ENCODE assay signal across 8 mouse cellular contexts in the genomic region with DNA sequence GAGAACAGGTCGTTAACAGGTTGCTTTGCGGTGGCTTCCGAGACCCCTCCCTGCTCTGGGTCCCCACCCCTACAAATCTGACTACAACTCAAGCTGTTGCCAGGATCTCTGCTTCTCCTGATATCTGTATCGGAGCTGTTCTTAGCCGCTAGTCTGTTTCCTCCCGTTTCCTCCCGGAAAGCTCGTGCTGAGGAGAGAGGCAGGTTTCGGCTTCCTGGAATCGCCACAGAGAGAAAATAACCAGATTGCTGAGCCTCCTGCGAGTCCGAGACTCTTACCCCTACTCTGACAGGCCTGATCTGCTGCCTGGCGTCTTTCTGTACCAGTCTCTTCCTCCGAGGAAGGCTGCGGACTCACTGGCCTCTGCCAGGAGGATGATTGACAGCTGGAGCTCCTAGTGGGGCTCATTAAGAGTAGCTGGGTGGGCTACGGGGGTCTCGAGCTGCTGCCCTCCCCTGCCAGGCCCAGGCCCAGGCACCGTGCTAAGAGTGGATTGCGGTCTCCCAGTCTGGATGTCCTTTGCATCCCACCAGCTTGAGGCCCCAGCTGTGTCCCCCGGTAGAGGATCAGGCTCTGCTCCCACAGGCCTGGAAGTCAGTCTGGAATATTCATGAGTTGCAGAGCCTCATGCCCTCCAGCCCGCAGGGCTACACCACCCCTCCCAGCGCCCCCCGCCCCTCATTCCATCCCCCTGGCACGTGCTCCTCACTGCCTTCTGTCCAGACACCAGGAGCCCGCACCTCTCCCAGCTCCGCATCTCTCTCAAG. TPM values are rescaled to one million over a fixed set of nuclear protein-coding genes. Genes with fewer than 3 reads are reported as not detected.
A peak's percentile ranks its signal among the peaks of the same experiment; 100 is the strongest.
DNase-seq lines count a peak whose midpoint lies in the region; ATAC-seq and TF ChIP-seq lines count a peak whose summit lies in the region.

No protein-coding gene starts in this region.

- H3K9me3 ChIP-seq in forebrain, embryonic 16.5 days (ENCODE audit: control insufficient read depth, low read length), result no peaks in the 10 kb centered on the region
- H3K9me3 ChIP-seq in intestine, embryonic 15.5 days, result no peaks in the 10 kb centered on the region

- H3K4me1 ChIP-seq in forebrain, embryonic 16.5 days (replicated peaks; ENCODE audit: control insufficient read depth, insufficient read depth, low read length), result peaks cover 11% of the 10 kb centered on the region
- H3K4me1 ChIP-seq in intestine, embryonic 15.5 days (replicated peaks), result peaks cover 8% of the 10 kb centered on the region
- no peaks in the 10 kb centered on the region; the same call in 1 of the 2 replicates for H3K4me1 ChIP-seq in thymus, adult 2 months (replicated peaks; ENCODE audit: control insufficient read depth, insufficient read depth, low read length)

- peak overlapping the region; percentile 54 for H3K4me2 ChIP-seq in forebrain, embryonic 16.5 days (ENCODE audit: low read length)
- H3K4me2 ChIP-seq in intestine, embryonic 15.5 days (replicated peaks), result peak overlapping the region; percentile 53

- no peak overlapping the region for H3K27ac ChIP-seq in gastrocnemius, adult 2 months
- H3K27ac ChIP-seq in forebrain, embryonic 16.5 days (ENCODE audit: low read length), result no peak overlapping the region
- no peak overlapping the region for H3K27ac ChIP-seq in intestine, embryonic 15.5 days
- H3K27ac ChIP-seq in thymus, adult 2 months (ENCODE audit: control insufficient read depth, insufficient read depth, low read length), result no peak overlapping the region

- peak overlapping the region; percentile 50 for H3K9ac ChIP-seq in forebrain, embryonic 16.5 days (replicated peaks; ENCODE audit: low read depth, low read length)
- peak overlapping the region; percentile 37 for H3K9ac ChIP-seq in intestine, embryonic 15.5 days

- ATAC-seq in forebrain, embryonic 16.5 days, result peak; percentile 70
- no peak for ATAC-seq in intestine, embryonic 15.5 days

- H3K27me3 ChIP-seq in forebrain, embryonic 16.5 days (replicated peaks; ENCODE audit: control insufficient read depth, insufficient read depth, low read length), result 0 out of 2 replicates have a peak, but pooled peaks cover 3% of the 10 kb centered on the region
- H3K27me3 ChIP-seq in intestine, embryonic 15.5 days (replicated peaks), result 0 out of 2 replicates have a peak, but pooled peaks cover 2% of the 10 kb centered on the region
- H3K27me3 ChIP-seq in thymus, adult 2 months (ENCODE audit: control insufficient read depth, insufficient read depth, low read length), result no peaks in the 10 kb centered on the region; the same call in 1 of the 2 replicates

- peak overlapping the region; percentile 51 for H3K4me3 ChIP-seq in gastrocnemius, adult 2 months
- H3K4me3 ChIP-seq in forebrain, embryonic 16.5 days (replicated peaks; ENCODE audit: low read length), result peak overlapping the region; percentile 33
- H3K4me3 ChIP-seq in intestine, embryonic 15.5 days (replicated peaks), result peak overlapping the region; percentile 15
- H3K4me3 ChIP-seq in thymus, adult 2 months (ENCODE audit: control insufficient read depth, insufficient read depth, low read length), result no peak overlapping the region

- no peak for TF ChIP-seq CTCF in gastrocnemius, adult 2 months (IDR thresholded peaks at IDR 0.05)
- TF ChIP-seq CTCF in thymus, adult 2 months (IDR thresholded peaks at IDR 0.05; ENCODE audit: borderline replicate concordance, control insufficient read depth, extremely low read depth, insufficient read depth, low read length, poor library complexity), result no peak

- WGBS in forebrain, embryonic 16.5 days, result 3% methylated on average over 26 of the region's 26 CpGs
- WGBS in intestine, embryonic 15.5 days, result 14% methylated on average over 26 of the region's 26 CpGs
- 28% methylated on average over 26 of the region's 26 CpGs for WGBS in thymus, adult 2 months

- no peaks in the 10 kb centered on the region for H3K36me3 ChIP-seq in forebrain, embryonic 16.5 days (ENCODE audit: control insufficient read depth, insufficient read depth)
- H3K36me3 ChIP-seq in intestine, embryonic 15.5 days, result no peaks in the 10 kb centered on the region
- H3K36me3 ChIP-seq in thymus, adult 2 months (ENCODE audit: control insufficient read depth, insufficient read depth, low read length), result no peaks in the 10 kb centered on the region

- intact Hi-C loops in gastrocnemius, adult 2 months (cut with DNase I), result no loop called here
- intact Hi-C loops in gastrocnemius, postnatal 14 days (cut with DNase I; ENCODE audit: low total_unique reads), result loop anchor here (2.0 kb wide), 1 partner anchor 188 kb away; no protein-coding TSS in a partner anchor

- no peak for TF ChIP-seq POLR2A in thymus, adult 2 months (IDR thresholded peaks at IDR 0.05; ENCODE audit: control insufficient read depth, extremely low read depth, insufficient read depth, low read length, poor library complexity)

- no peak for DNase-seq in gastrocnemius, adult 2 months
- no peak for DNase-seq in gastrocnemius, postnatal 14 days
- DNase-seq in lung, postnatal 10 days, result peak; percentile 6
- DNase-seq in layer of hippocampus, adult 11-12 months (ENCODE audit: low spot score), result no peak
- no peak for DNase-seq in right cerebral cortex, postnatal 14 days
- DNase-seq in thymus, adult 2 months, result no peak

RNA-seq across cellular contexts. Expression of a gene that starts 36.1 kb away (rescaled TPM):
- 1 to 10 TPM; 4.9 to 7.5 TPM for total RNA-seq in gastrocnemius, adult 2 months (2021)
- total RNA-seq in gastrocnemius, postnatal 14 days (2021), result 10 to 100 TPM in 1 of 2 experiments, 1 to 10 TPM in 1; 9.6 to 10.4 TPM
- polyA plus RNA-seq in forebrain, embryonic 16.5 days (2015; fragmentation: Nextera tagmentation; extraction: Ambion mirVana), result 4.8 and 6.2 TPM in 2 replicates
- polyA plus RNA-seq in intestine, embryonic 15.5 days (2015; fragmentation: Nextera tagmentation; extraction: Ambion mirVana), result 15.0 and 16.2 TPM in 2 replicates
- polyA plus RNA-seq in thymus, adult 2 months (2012; rRNA removed), result 6.0 and 7.8 TPM in 2 replicates
